Mouse (Mus musculus): ENCODE results near the gene Spsb2. TPM values are rescaled to one million over a fixed set of nuclear protein-coding genes. Genes with fewer than 3 reads are reported as not detected.
A peak's percentile ranks its signal among the peaks of the same experiment; 100 is the strongest.
"Not testable (repeated sequence)": the region's sequence is repeated elsewhere in the genome, so short reads cannot be mapped to it uniquely, and the experiment has no call there.

Spsb2 gene
- polyA plus RNA-seq, 1 experiment, result 24.4 TPM

DNA sequence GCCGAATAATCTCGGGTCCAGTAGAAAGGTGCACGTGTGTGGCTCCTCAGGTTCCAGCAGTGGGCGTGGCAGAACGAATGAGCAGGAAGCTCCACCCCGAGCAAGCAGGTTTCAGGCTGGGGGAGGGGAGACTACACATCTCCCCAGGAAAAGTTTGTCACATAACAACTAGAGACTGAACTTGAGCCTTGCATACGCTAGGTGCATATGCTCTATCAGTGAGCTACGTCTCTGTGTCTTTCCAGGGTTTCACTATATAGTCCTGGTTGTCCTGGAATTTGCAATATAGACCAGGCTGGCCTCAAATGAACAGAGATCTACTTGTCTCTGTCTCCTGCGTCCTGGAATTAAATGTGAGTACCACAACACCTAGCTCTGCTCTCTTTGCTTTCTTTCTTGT, 6.1 kb upstream of the Spsb2 start:
- DNase-seq (ENCODE audit: low spot score), result not testable (repeated sequence)

DNA sequence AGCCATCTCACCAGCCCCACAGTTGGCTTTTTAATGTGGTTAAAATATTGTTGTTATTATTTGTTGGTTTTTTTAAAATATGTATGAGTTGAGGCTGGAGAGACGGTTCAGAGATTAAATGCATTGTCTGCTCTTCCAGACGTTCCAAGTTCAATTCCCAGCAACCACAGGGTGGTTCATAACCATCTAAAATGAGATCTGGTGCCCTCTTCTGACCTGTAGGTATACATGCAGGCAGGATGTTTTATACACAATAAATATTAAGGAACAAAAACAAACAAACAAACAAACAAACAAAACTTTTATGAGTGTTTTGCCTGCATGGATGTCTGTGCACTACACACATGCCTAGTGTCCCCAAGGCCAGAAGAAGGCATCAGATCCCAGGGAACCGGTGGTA, 5.4 kb upstream of the Spsb2 start:
- no peak for DNase-seq (ENCODE audit: low spot score)

DNA sequence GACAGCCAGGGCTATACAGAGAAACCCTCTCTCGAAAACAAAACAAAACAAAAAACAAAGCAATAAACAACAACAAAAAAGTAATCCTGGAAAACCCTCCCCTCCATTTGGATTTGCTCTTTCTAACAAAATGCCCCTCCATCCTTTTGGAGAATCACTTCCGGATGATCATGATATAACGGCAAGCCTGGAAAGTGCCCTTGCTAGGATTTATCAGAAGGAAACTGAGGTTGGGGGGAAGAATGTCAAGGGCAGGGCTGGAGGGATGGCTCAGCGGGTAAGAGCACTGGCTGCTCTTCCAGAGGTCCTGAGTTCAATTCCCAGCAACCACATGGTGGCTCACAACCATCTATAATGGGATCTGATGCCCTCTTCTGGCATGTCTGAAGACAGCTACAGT, 4.8 kb upstream of the Spsb2 start:
- not testable (repeated sequence) for DNase-seq (ENCODE audit: low spot score)

DNA sequence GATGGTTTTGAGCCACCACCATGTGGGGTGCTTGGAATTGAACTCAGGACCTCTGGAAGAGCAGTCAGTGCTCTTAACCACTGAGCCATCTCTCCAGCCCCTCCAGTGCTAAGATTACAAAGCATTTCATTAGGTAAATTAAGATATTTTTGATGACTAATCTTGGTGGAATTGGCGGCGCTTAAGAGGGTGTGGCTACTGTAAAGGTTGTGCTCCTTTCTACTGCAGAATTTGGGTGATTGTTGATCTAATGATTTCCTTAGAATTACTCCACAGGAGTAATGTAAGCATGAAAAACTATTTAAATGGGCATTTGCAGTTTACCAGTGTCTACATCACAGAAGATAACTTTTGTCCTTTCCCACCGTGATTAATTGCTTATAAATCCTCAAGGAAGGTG, 4.1 kb upstream of the Spsb2 start:
- DNase-seq (ENCODE audit: low spot score), result no peak

DNA sequence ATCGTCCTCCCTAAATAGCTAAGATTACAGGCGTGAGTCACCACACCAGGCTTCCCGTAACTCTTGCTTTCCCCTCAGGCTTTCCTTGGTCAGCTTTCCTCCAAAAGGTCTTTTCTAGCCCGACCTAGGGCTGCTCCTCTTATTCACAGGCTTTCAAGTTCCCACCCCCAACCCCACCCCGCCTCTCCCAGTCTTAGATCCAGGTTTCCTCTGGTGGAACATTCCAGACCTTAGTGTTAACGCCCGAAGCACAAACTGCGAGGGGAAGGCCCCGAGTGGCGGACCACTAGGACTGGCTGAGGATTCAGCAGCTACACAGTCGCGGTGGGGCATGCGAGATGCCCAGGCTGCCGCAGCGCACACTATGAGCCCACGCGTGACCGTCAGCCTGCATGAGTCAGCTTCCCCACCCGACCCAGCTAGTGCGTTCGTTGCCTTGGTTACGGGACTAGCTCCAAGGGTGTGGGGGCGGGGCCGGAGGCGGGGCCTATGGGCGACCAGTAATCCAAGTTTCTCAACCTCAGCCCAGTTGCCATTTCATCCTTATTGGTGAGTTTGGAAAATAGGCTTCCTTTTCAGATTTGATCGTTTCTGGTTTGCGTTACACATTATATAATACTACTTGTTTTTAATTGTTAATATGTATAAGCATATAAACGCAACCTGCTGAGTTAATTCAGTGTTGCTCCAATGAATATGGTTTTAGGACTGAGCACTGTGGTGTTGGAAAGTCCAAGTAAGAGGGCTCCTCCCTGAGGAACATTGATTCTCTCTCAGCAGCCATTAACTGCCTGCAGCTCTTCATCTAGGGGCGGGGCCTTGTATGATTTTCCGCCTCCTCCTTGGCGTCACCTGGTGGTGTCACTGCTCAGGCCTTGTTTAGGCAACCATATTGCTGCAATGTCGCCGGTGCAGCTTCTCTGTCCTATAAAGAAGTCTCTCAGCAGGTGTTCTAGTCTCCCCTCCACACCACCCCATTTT, 2.8 kb upstream of the Spsb2 start:
- DNase-seq (ENCODE audit: low spot score), result peak; percentile 84

DNA sequence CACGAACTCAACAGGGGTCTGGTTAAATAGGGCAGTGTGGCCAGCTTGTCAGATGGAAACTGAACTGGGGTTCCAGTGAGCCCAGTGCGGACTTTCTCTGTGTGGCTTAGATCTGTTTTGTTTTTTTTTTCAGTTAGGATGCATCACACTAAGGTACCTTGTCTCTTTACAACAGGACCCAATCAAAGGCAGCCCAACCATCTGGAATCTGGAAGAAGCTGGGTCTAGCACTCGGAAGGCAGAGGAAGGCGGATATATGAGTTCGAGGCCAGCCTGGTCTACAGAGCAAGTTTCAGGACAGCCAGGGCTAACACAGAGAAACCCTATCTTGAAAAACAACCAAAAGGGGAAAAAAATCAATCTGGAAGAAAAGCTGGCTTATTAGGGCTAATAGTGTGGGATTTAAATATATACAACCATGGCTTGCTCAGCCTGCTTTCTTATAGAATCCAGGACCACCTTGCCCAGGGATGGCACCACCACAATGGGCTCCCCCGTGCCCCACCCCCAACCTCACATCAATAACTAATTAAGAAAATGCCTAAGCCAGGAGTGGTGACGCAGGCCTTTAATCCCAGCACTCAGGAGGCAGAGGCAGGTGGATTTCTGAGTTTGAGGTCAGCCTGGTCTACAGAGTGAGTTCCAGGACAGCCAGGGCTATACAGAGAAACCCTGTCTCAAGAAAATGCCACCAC, 1.9 kb upstream of the Spsb2 start:
- no peak for DNase-seq (ENCODE audit: low spot score)

DNA sequence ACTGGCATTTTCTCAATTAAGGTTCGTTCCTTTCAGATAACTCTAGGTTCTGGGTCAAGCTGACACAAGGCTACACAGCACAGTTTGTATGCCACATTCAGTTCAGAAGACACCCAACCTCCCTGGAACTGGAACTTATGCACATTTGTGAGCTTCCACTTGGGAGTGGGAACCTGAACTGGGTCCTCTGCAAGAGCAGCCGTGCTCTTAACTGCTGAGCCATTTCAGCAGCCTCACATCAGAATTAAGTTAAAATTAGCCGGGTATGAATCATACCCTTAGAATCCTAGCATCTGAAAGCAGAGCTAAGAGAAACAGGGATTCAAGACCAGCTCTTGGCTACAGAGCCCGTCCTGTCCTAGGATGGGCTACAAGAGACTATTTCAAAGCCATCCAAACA, 1.1 kb upstream of the Spsb2 start:
- no peak for DNase-seq (ENCODE audit: low spot score)

DNA sequence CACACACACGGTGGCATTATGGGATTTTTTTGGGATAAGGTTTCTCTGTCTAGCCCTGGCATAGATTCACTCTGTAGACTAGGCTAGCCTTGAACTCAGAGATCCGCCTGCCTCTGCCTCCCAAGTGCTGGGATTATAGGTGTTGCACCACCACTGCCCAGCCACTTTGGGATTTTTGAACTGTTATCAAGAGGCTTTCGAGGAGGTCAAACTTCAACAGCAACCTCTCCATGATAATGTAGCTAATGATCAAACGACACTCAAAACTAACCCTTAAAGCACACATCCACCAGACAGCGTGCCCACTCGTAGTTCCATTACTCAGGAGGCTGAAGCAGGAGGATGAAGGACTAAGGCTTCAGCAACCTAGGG, 489 bp upstream of the Spsb2 start:
- no peak for DNase-seq (ENCODE audit: low spot score)

DNA sequence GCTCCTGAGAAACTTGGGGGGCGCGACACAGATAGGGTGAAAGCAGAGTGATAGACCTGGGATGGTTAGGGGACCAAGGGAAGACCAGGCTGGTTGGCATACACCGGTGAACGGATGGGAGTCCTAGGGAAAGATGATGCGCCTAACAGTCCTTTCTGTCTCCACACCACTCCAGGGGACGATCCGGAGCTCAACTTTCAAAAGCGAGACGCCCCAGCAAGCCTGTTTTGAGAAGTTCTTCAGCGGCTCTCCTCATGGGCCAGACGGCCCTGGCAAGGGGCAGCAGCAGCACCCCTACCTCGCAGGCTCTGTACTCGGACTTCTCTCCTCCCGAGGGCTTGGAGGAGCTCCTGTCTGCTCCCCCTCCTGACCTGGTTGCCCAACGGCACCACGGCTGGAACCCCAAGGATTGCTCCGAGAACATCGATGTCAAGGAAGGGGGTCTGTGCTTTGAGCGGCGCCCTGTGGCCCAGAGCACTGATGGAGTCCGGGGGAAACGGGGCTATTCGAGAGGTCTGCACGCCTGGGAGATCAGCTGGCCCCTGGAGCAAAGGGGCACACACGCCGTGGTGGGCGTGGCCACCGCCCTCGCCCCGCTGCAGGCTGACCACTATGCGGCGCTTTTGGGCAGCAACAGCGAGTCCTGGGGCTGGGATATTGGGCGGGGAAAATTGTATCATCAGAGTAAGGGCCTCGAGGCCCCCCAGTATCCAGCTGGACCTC, 752 bp downstream of the Spsb2 start:
- DNase-seq (ENCODE audit: low spot score), result peak; percentile 77

DNA sequence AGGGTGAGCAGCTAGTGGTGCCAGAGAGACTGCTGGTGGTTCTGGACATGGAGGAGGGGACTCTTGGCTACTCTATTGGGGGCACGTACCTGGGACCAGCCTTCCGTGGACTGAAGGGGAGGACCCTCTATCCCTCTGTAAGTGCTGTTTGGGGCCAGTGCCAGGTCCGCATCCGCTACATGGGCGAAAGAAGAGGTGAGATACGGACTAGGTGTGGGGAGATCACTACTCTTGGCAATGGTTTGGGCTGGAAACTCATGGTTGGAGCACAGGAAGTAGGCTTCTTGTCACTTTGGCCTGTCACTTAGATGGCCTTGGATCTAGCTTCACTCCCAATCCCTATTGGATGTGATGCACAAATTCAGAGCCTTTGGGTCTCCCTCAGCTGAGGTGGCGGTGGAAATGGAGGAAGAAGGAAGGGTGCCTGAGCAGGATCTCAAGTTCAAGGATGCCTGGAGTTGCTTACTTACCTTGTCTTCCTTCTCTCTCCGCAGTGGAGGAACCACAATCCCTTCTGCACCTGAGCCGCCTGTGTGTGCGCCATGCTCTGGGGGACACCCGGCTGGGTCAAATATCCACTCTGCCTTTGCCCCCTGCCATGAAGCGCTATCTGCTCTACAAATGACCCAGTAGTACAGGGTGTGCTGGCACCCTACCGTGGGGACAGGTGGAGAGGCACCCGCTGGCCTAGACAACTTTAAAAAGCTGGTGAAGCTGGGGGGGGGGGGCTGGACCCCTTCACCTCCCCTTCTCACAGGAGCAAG, 1.5 kb downstream of the Spsb2 start:
- DNase-seq (ENCODE audit: low spot score), result no peak

DNA sequence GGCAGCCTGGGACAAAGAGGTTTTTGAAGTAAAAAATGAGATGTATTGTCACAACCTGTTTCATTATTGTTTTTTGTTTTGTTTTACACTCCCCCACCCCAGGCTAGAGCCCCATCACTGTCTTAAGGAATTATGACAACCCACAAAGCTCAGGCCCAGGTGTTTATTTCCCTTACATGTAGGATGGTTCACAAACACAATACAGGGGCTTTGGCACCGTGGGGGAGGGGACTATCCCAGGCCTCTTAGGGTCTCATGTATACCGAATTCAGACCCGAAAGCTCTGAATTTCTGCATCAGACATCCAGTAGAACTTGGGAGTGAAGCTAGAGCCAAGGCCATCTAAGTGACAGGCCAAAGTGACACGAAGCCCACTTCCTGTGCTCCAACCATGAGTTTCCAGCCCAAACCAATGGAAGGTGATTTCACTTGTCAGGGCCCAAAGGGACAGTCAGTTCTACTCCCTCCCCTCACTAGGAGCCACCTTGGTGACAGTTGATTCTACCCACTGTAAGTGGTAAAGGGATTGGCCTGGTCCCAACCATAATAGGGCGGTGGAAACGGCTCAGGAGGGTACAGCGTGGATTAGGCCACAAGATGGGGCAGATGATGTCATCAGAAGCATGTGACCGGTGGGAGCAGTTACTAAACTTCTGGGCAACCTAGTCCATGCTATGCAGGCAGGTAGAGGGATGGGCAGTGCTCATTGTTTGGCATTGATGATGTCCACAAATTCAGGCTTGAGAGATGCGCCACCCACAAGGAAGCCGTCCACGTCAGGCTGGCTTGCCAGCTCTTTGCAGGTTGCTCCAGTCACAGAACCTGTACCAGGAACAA, 2.3 kb downstream of the Spsb2 start:
- not testable (repeated sequence) for DNase-seq (ENCODE audit: low spot score)

DNA sequence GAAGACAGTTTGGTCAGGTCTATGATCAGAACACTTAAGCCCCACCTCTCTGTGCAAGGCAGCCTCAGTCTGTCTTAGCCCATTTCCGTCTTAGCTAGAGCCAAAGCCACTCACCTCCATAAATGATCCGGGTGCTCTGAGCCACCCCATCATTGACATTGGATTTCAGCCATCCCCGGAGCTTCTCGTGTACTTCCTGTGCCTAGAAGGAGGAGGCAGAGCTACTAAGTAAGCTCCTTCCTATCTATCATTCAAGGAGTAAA, 2.9 kb downstream of the Spsb2 start:
- DNase-seq (ENCODE audit: low spot score), result no peak

DNA sequence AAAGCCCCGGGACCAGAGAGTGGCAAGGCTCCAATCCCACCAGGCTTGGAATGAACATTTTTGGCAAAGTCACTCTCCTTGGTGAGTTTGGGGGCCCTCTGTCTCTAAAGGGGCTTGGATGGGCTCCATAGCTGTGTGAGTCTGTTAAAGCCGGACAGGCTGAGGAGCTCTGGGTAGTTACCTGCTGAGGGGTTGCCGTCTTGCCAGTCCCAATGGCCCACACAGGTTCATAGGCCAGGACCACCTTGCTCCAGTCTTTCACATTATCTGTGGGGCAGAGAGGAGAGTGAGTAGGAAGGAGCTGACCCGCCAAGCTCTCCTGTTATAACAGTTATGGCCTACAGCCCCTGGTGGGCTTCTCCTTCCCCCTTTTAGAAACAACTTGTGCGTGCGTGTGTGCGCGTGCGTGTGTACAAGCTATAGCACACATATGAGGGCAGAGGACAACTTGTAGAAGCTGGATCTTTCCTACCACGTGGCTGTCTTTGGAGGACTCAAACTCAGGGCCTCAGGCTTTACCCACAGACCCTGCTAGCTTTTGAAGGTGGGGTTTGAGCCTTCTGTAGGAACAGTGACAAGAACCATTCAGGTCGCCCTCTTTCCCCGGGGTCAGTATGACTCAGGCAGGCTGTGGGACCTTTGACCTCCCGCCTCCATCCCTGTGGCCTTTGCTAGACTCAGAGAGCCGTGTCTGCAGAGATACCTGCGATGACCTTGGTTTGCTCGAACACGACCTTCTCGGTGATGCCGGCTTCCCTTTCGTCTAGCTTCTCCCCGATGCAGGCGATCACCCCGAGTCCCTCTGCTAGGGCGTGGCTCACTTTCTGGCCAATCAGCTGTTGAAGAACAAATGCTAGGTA, 3.5 kb downstream of the Spsb2 start:
- DNase-seq (ENCODE audit: low spot score), result peak; percentile 22

DNA sequence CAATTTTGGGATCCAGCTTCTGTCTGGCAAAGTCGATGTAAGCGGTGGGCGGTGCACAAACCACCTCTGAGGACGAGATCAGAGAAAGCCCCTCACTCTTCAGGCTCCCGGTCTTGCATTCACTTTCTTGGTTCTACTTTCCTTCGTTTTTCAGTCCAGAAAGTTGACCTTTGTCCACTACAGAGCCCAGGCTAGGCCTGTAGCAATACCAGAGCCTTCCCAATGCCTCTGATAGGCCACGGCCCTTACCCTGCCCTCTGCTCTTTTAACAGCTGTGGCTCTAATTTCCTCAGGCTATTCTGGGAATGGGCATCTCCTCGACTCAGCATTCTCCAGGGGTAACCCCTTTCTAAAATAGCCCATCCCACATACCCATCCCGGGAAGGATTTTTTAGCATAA, 4.4 kb downstream of the Spsb2 start:
- no peak for DNase-seq (ENCODE audit: low spot score)

DNA sequence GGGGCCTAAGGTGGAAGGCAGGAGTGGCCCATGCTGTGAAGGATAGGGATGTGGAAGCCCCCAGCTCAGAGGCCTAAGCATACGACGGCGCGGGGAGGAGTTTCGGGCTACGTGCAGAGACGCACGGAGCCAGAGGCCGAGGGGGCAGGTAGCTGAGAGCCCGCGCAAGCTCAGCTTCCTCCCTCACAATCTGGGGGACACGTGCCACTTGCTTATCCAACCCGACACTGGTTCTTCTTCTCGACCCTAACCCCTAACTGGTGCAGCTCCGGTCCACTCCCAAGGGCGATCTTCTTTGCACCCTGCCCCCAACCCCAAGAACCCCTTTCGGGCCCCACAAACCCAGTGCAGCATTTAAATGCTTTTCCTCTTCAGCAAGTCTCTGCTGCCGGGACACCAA, 5.0 kb downstream of the Spsb2 start:
- peak; percentile 44 for DNase-seq (ENCODE audit: low spot score)

DNA sequence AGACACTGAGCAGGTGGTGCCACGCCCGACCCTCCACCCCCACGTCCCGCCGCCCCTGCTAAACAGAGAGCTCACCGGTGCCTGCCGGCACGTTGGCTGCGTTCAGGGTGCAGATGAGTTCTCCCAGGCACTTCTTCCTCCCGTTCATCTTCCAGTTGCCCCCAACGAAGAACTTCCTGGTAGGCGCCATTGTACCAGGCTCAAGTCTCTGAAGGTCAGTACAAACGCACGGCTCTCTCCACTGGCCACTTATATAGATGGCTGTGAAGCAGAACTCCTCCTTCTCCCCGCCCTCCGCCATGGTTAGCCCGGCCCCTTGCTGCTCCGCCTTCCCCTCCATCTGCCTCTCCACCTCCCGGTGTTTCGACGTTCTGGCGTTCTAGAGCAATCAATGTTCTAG, 5.5 kb downstream of the Spsb2 start, which contains the start of gene Tpi1:
Gene Tpi1 (minus strand): TSS at position 364 of the 400 bp plus-strand sequence.
- peak; percentile 76 for DNase-seq (ENCODE audit: low spot score)

DNA sequence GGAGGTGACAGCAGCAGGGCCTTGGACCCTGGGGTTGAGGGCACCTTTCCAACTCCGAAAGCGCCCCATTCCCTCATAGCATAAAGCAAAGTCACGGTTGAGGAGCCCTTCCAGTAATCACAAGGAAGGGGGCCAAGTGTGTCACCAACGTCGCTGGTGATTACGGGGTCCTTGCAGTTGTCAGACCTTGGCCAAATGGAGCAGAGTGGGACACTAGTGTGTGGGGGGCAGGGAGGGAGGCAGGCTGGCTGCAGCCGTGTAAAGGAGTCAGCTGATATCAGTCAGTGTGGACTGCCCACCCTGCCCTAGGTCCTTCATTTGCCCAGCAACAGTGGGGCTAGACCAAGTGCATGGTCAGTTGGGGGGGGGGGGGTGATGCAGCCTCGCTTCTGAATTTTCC, 6.0 kb downstream of the Spsb2 start:
- no peak for DNase-seq (ENCODE audit: low spot score)

DNA sequence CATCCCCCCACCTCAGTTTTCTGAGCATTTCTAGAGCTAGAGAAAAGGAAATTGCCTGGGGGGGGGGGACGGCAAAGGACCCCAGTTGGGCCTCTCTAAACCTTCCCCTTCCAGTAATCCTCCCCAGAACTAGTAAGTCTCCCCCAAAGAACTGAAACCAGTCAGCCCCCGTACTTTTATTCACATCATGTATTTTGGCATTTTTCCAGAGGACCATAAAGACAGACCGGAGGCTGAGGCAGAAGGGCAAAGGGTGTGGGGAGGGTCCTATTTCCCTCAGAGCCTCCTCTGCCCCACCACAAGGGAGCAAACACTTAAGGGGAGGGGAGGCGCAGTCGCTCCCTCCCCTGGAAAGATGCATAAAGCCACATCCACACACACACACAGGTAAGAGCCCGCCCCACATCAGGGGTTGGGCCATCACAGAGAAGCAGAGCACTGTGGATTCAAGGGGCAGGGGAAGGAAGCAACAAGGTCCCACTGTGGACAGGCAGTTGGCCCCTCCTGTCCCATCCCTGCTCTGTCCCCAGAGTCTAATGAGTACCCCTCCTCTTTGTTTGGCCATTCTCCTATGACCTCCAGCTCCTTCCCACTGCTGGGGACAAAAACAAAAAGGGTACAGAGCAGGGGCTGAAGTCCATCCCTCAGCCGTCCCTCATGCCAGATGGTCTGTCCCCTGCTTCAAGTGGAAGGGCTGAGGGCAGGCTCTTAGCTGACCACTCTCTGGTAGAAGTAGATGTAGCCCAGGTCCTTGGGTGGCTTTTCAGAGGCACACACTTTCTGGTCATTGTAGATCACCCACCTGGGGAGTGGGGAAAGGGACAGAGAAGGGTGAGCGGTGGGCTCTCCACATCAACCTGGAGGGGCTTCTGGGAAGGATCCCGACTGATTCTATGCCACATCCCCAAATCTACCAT, 6.7 kb downstream of the Spsb2 start:
- peak; percentile 19 for DNase-seq (ENCODE audit: low spot score)

DNA sequence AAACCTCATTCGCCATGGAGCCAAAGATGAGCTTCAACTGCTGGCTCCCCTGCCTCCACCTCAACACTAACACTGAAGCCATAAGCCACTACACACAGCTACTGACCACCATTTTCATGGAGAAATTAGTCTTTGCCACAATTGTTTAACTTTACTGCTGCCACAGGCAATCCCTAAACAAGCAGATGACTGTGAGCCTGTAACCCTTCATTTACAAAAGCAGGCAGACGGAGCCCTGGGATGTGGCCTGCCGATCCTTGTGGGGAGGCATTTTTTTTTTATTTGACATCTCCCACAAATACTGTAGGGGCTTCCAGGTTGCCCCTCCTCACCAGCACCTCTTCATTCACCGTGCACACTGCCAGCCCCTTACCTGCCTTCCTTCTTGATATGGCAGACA, 8.2 kb downstream of the Spsb2 start:
- DNase-seq (ENCODE audit: low spot score), result no peak
